Mouse (Mus musculus): ENCODE measurements around the gene Tceal1. TPM values are rescaled to one million over a fixed set of nuclear protein-coding genes. Genes with fewer than 3 reads are reported as not detected.
"Not testable (repeated sequence)": the region's sequence is repeated elsewhere in the genome, so short reads cannot be mapped to it uniquely, and the experiment has no call there.

Gene Tceal1
- 1 to 10 TPM; 3.7 to 4.6 TPM for total RNA-seq (2021)

DNA sequence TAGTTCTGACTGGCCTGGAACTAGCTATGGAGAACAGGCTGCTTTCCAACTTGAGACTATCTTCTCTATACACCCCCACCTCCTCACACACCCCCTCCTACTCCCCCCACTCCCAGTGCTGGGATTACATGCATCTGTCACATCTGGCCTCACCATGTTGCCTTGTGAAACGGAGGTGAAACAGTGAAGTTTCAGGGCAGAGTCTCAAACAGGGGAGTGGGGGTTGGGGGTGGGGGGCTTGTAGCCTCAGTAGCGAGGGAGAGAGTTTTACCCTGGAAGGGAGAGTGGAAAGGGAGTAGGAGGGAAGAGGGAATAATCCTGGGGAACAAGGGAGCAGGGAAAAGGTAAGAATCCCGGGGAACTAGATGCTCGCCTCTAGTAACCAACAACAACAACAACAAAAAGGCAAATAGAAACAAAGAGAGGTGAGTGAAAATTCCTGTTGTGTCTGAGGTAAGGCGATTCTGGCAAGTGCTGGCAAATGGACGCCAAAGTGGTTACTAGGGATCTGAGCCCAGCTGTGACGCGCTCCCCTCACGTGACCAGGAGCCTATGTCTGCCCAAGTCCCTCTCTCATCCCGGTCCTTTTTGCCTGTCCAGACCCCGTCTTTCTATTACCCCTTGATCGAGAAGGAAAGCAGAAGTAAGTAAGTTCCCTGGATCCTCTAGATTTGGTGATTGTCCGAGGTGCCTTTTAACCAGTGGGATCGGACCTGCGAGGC, at the start of gene Tceal1:
Gene Tceal1, plus strand, starts transcription at position 537 of the 722 bp plus-strand sequence.
- peak; percentile 26 for DNase-seq (ENCODE audit: low spot score)
- intact Hi-C loops (cut with DNase I) = loop anchor here (5.0 kb wide), 1 partner anchor 385 kb away; no protein-coding TSS in a partner anchor

DNA sequence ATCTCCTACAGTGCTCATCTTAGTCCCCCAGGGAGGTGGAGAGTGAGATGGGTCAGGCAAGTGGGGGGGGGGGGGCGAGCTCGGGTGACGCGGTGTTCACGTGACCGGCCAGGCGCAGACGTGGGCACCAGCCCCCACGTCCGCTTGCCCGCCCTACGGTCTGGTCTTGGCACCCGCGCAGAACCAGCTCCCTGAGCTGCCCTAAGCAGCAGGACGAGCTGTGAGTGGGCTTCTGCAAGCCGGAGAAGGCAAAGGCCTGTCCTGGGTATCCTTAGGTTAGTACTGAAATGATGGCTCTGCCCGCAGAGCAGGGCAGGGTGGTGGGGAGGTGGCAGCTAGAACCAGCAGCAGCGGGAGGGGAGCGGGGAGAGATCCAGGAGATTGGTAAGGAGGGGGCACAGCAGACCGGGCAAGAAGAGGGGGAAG, 41.5 kb upstream of the Tceal1 start:
- intact Hi-C loops (cut with DNase I) = no loop called here
- no peak for DNase-seq (ENCODE audit: low spot score)

DNA sequence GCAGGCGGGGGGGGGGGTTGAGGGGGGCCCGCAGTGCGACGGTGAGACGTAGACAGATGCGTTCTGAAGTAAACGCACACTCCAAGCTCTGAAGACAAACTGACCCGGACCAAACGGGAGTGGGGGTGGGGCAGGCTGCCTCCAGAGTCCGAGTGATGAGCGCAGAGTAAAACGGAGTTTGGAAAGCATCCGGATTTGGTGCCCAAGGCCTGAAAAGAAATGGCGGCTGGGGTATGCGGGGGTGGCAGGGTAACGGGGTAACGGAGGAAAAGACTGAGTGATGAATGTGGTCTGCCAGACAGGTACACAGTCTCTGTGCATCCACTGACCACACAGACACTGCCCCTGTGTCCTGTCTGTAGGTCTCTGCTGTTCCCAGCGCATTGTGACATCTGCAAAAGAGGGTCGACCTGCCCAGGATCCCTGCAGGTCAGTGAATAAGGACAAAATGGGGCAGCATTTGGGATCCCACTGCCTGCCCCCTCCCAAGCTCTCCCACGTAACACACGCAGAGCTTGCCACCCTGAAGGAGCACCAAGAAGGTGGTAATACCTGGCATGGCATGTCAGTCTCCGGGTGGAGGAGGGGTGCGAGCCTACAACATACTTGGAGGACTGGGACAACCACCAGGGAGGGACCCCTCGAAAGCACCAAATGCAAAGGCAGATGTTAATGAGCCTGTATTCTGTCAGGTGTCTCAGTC, 40.9 kb upstream of the Tceal1 start:
- intact Hi-C loops (cut with DNase I); DNase-seq (ENCODE audit: low spot score): not testable (repeated sequence)

DNA sequence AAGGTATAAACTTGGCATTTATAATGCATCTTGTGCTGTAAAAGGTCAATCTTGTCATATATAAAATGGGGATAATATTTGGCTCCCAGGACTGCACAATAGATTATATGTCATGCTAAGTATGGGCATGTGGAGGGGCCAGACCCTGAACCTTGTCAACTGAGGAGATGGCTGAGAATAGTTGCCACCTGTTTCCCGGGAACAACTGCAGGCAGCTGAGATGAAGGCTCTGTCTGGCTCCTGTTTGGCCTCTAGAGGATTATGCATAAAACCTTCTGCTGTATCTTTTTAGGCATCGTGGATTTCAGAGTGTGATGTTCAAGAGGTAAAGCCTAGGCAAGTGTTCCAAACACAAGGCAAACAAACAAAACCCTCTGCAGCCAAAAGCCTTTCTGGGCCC, 39.0 kb upstream of the Tceal1 start:
- DNase-seq (ENCODE audit: low spot score) = no peak
- intact Hi-C loops (cut with DNase I) = no loop called here

DNA sequence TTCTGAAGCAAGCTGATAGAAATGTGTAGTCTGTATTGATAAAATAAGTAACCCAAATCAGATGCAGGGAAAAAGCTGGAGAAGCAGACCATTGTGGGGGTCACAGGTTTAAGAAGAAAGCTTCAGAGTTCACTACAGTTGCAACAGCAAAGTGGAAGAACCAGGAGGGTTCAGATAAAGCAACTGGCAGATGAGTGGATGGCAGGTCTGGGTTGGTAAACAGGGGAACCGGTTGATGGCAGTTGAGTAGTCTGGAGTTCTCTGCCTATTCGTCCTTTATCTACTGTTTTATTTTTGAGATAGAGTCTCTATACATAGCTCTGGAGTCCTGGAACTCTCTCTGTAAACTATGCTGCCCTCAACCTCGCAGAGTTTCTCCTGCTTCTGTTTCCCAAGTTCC, 26.8 kb upstream of the Tceal1 start:
- intact Hi-C loops (cut with DNase I) = no loop called here
- no peak for DNase-seq (ENCODE audit: low spot score)

DNA sequence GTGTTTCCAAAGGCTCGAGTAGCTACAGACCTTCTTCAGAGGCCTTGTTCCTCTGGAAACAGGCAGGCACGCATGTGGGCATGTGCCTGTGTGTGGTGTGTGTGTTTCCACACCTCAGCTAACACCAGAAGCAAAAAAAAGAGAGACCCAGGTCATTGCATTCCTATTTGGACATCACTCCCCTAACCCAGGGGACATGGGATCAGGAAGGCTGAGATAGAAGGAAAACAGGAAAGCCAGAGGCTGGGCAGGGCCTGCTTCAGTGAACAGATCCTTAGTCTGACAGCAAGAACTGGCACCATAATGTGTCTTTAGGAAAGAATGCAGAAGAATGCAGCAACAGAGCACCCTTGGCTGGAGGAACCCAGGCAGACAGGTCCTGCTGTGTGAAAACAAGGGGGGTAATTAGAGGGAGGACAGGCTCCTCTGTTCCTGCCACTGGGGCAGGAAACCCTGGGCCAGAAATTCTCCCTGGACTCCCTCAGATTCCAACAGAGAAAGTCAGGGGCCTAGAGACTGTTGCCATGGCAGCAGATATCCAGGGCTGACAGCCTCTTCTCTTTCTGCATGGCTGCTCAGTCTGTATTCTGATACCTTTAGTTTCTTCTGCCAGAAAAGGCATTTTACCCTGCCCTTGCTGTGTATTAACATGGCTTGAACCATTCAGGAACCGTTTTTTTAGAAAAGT, 16.0 kb upstream of the Tceal1 start:
- intact Hi-C loops (cut with DNase I); DNase-seq (ENCODE audit: low spot score): not testable (repeated sequence)

DNA sequence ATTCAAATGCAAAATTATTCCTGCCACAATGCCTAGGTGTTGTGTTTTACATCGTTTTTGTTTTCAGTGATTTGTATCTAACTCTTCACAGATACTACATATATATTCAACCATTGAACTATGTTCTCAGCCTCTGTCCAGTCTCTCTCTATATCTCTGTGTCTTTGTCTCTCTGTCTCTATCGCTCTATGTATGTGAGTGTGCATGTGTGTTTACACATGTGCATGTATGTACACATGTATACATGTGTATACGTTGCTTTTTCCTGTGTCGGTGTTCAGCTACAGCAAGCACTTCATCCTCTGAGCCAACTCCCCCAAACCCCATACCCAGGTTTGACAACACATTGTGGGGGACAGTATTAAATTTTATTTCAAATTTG, 15.5 kb upstream of the Tceal1 start:
- intact Hi-C loops (cut with DNase I) = no loop called here

DNA sequence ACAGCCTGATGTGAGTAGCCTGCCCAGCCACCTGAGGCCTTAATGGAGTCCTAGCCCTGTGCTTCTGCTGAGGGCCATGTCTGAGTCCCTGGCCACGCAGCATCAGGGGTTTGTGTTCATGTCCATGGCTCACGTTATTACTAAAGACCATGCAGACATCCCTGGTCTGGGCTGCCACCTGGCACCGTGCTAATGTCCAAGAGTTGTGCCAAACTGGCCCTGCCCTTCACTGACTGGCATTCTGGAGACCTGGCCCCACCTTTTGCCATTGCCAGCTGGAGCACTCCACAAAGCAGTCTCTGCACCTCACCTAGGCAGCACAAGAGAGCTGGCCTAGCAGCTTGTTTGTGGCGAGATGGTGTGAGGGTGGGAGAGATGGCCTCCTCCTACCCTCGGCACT, 14.6 kb upstream of the Tceal1 start:
- intact Hi-C loops (cut with DNase I) = no loop called here
- DNase-seq (ENCODE audit: low spot score) = no peak

More for the DNA sequence above, 15.5 kb upstream of the Tceal1 start:
- DNase-seq (ENCODE audit: low spot score) = no peak

DNA sequence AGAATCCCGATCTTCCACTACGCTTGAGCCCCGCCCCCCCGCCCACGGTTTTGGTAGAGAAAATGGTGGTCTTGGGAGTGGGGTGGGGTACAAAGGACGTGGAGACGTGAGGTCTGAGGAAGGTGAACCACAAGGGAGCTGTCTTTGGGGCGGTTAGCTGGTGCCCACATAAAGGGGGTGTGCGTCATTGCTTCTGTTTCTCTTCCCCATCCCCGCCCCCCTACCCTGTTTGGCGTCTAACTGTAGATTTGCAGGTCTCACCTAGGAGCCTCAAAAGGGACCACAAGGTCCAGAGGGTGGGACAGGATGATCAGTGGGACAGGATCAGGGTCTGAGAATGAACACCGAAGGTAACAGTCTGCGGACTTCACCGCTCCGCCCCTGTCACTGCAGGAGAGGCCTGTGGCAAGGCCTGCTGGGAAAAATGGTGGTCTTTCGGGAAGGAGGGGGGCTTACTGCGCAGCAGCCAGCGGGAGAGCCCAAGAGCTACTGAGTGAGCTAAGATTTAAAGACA, 443 bp downstream of the Tceal1 start:
- intact Hi-C loops (cut with DNase I) = loop anchor here (5.0 kb wide), 1 partner anchor 386 kb away; no protein-coding TSS in a partner anchor
- DNase-seq (ENCODE audit: low spot score) = peak; percentile 1

DNA sequence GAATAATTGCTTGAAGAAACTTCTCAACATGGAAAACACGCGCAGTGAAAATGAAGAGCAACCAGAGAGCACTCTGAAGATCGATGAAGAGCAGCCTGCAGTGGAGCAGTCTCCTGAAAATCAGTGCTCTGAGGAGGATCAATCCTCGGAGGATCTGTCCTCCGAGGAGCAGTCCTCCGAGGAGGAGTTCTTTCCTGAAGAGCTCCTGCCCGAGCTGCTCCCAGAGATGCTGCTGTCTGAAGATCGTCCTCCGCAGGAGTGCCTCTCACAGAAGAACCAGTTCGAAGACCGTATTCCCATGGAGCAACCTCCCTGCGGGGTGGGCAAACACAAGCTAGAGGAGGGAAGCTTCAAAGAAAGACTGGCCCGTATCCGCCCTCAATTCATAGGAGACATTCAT, 1.0 kb downstream of the Tceal1 start:
- no peak for DNase-seq (ENCODE audit: low spot score)
- intact Hi-C loops (cut with DNase I) = loop anchor here (5.0 kb wide), 1 partner anchor 386 kb away; no protein-coding TSS in a partner anchor

DNA sequence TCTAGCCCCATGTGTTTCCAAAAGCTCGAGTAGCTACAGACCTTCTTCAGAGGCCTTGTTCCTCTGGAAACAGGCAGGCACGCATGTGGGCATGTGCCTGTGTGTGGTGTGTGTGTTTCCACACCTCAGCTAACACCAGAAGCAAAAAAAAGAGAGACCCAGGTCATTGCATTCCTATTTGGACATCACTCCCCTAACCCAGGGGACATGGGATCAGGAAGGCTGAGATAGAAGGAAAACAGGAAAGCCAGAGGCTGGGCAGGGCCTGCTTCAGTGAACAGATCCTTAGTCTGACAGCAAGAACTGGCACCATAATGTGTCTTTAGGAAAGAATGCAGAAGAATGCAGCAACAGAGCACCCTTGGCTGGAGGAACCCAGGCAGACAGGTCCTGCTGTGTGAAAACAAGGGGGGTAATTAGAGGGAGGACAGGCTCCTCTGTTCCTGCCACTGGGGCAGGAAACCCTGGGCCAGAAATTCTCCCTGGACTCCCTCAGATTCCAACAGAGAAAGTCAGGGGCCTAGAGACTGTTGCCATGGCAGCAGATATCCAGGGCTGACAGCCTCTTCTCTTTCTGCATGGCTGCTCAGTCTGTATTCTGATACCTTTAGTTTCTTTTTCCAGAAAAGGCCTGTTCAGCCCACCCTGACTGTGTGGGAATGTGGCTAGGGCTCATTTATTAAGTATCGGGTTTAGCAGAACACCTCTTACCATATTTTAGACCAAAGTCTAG, 7.1 kb downstream of the Tceal1 start:
- DNase-seq (ENCODE audit: low spot score); intact Hi-C loops (cut with DNase I): not testable (repeated sequence)

DNA sequence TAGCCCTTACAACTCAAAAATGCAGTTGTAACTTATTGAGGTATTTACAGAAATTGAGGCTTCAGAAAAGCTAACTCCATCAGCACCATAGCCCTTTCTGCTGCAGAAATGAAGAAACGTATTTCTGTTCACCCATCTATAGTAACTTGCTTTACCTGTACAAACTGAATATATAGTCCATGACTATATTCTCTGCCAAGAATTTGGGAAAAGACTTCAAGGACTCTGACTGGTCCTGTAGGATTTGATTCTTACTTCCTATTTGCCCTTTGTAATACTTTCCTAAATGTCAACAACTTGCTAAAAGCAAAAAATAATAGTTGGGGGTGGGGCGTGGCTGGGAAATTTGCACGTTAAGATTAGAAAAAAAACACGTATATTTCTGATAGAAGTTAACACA, 24.2 kb downstream of the Tceal1 start:
- no peak for DNase-seq (ENCODE audit: low spot score)
- intact Hi-C loops (cut with DNase I) = no loop called here

DNA sequence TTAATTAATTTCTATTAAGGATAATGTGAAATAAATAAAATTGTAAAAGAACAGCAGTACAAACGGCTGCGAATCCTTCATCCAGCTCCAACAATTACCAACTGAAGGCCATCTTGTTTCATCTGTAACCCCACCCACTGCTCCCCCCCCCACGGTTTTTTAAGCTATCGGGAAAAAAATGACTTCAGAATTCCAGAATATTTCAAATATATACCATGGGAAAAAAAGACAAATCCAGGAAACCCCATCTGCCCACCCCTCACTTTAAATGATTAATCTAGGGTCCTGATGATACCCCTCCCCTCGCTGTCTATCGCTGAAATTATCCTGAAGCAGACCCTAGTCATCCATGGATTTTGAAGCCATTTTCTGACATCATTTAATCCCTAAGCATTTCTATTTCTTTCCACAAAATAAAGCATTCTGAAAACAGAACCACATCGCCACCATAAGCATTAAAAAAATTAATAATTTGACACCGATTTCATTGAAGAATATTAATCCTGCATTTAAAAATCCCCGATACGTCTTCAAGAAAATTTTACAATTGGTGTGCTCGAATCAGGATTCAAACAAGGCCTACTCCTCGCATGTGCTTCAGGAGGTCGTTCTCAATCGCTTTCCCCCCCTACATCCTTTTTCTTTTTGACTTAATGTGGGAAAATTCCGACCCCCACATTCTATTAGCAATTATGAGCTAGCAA, 32.5 kb downstream of the Tceal1 start:
- DNase-seq (ENCODE audit: low spot score) = no peak
- intact Hi-C loops (cut with DNase I) = no loop called here

DNA sequence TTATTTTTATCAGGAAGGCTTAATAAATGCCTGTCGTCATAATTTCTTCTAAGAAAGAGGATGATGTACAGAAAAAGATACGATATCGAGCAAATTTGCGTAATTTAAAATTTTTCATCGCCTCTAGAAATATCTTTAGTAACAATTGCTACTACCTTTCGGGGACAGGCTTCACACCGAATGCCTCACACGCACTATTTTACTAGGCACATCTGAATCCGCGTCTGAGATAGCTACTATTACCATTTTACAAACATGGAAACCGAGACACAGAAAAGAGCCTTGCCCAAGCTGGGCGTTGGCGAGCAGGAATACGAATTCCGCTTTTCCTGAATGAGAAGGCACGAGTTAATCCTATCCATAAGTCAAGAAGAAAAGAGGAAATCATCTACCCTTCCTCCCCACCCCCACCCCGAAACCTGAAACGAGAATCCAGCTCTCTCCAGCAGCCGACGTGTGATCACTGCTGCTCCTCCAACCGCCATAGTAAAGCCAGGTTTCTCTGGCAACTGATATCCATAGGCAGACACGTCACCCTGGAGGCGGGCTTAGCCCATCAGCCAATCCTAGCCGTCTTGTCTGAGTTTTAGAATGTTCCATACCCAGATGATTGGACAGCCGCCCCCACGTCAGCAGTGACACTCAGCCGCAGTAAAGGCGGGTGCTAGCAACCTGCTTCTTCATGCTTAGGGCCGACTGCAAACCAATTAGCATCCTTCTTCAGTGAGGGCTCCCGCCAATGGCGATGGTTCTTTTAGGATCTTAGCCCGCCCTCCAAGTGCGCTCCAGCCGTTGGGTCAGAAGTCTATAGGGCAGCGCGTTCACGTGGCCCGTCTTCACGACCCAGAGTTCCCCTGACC, 33.2 kb downstream of the Tceal1 start:
- DNase-seq (ENCODE audit: low spot score) = peak; percentile 94
- intact Hi-C loops (cut with DNase I) = no loop called here

DNA sequence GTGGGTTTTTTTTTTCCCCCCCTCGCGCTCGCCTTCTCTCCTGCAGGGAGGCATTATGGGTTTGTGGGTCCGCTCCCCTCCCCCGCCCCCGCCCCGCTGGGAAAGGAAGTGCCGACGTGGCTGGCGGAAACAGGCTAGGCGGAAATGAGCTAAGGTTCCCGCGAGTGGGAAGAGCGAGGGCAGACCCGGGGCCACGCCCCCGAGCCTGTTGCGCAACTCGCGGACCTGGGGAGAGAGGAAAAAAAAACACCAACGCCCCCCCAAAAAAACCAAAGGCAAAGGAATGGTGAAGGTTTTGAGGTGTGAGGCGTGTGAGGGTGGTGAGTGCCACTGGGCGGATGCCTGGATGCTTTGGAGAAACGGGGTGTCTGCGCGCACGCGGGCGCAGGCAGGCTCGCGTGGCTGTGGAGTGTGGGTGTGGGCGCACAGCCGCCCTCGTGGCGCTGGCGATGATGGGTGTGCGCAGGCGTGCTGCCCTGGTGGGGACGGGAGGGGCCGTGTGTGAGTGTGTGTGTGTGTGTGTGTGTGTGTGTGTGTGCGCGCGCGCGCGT, 33.9 kb downstream of the Tceal1 start:
- peak; percentile 66 for DNase-seq (ENCODE audit: low spot score)
- intact Hi-C loops (cut with DNase I) = loop anchor here (2.0 kb wide), 1 partner anchor 273 kb away; no protein-coding TSS in a partner anchor

DNA sequence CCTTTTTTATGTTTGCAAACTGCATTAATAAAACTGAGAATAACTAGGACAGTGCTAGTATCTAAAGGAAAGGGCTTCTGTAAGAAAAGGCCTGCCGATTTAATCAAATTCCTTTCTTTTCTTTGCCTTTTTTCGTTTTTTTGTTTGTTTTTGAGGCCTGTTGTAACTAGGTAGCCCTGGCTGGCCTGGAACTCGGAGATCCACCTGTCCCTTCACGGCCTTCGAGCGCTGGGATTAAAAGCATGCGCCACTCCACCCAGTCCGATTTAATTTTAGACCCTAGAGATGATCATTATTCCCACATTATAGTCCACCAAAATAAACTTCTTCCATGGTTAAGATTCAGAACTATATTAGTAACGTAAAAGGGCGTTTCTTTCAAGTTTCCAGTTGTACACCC, 34.5 kb downstream of the Tceal1 start:
- no peak for DNase-seq (ENCODE audit: low spot score)
- intact Hi-C loops (cut with DNase I) = loop anchor here (2.0 kb wide), 1 partner anchor 273 kb away; no protein-coding TSS in a partner anchor

DNA sequence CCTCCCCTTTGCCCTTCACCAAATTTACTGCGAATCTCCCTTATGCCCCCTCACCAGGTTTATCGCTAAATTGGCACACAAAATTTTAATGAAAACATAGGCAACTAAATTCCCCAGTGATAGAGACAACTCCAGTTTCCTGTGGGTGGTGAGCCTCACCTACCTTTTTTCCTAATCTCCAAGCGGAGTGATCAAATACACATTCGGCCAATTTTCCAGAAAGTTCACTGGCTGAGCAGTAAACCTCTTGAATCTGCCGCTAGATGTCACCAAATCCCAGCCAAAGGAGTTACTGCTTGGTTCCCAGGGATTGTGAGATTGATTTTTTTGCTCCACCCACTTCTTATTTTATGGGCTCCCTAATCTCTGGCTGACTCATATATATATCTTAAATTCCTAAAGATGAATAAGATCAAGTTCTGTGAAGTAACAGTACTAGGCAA, 34.9 kb downstream of the Tceal1 start:
- intact Hi-C loops (cut with DNase I) = loop anchor here (2.0 kb wide), 1 partner anchor 272 kb away; no protein-coding TSS in a partner anchor
- DNase-seq (ENCODE audit: low spot score) = peak; percentile 2

DNA sequence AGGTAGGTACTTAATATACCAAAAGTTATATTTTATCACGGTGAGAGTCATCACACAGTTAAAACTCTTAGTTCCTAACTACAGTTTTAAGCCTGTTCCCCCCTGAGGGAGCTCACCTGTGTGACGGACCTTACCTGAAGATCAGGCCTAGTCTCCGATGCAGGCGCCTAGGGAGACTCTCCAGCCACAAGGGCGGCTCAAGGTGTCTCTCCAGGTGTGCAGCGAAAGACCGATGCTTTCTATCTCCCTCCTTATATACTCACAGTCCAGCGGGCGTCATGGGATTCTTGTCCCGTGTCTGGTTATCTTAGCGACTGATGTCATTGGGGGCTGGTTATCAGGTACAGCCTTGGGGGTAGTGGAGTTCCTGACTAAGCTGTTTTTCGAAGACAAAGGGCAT, 35.7 kb downstream of the Tceal1 start, which contains the start of gene Morf4l2:
Gene Morf4l2, minus strand, starts transcription at position 232 of the 400 bp plus-strand sequence.
- intact Hi-C loops (cut with DNase I) = loop anchor here (2.0 kb wide), 1 partner anchor 271 kb away; no protein-coding TSS in a partner anchor
- DNase-seq (ENCODE audit: low spot score) = no peak
